Mouse (Mus musculus) adrenal gland, adult 18-20 months (tissue): Measurements from ENCODE around the gene Cdhr3. TPM values are rescaled to one million over a fixed set of nuclear protein-coding genes. Genes with fewer than 3 reads are reported as not detected.
A peak's percentile ranks its signal among the peaks of the same experiment; 100 is the strongest.

Experiments
- DNase-seq, 2 experiments: peaks; one replicate each; pipeline ENCODE4 v3.0.0; 2021 to 2022; ENCODE audit warnings: low spot score in 2 of 2
- total RNA-seq, 2 experiments: library from RNA; stranded (reverse); gene quantifications; 1 replicate in 1 of 2; 2 replicates in 1 of 2; pipeline ENCODE4 v1.2.3; 2021

The Cdhr3 gene
- total RNA-seq, 2 experiments from 2014 or later, result not detected

GRCm38 (mm10) chr12:33035719-33036521 lies 56.8 kb downstream of the Cdhr3 start:
- DNase-seq, result no peak

GRCm38 (mm10) chr12:33035089-33035718 lies 57.5 kb downstream of the Cdhr3 start:
- no peak for DNase-seq

- DNase-seq, result no peak
These were observed 58.2 kb downstream of the Cdhr3 start for GRCm38 (mm10) chr12:33034343-33035088.

- no peak for DNase-seq
These were observed 59.5 kb downstream of the Cdhr3 start for GRCm38 (mm10) chr12:33033221-33033620.

DNA sequence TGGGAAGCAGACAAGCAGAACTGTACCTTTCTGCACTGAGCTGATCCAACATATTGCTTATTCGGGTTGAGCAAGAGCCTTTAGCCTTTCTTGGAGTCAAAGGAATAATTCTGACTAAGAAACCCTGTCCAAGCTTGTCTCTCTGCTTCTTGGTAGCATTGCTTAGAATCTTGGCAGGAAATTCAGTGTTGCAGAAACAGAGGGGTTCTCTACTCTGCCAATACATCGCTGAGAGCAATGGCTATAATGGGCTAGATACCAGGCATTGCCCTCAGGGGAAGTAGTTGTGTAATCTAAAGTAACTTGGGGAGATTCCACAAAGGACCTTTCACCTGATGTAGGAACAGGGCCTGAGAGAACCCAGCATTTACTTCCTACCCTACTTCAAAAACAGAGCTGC lies 62.1 kb downstream of the Cdhr3 start:
- no peak for DNase-seq

DNA sequence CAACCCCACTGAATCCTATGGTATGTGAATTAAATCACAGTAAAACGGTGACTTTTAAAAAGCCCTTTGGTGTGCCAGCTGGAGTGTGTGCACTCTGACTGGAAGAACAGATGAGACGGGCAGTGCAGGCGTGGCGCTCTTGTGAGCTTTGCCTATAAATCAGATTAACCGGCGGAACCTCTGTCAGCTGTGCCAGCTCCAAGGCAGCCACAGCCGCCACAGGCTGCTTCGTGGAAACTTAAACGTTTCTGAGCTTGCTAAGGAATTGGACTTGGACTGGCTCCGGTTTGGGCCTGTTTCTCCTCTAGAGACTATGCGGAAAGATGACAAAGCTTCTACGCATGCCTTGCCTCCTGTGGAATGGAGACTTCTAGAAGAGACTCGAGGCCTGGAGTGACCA lies 62.6 kb downstream of the Cdhr3 start:
- DNase-seq, result no peak

DNA sequence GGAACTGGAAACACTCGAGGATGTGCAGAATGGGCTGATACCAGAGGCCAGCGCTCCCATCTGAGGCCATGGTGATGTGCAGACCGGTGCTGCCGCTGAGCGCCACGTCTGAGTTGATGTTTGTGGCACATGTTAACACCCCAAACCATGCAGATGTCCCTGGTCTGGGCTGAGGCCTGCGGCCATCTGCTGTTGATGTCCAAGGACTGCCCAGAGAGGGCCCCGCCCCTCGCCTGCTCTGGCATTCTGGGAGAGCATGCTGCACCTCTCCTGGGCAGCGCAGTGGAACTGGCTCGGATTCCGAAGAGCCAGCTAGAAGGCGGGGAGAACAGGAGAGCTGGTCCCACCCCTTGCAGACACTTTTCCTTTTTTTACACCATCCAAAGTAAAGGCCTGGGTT lies 64.0 kb downstream of the Cdhr3 start:
- DNase-seq, result no peak

DNA sequence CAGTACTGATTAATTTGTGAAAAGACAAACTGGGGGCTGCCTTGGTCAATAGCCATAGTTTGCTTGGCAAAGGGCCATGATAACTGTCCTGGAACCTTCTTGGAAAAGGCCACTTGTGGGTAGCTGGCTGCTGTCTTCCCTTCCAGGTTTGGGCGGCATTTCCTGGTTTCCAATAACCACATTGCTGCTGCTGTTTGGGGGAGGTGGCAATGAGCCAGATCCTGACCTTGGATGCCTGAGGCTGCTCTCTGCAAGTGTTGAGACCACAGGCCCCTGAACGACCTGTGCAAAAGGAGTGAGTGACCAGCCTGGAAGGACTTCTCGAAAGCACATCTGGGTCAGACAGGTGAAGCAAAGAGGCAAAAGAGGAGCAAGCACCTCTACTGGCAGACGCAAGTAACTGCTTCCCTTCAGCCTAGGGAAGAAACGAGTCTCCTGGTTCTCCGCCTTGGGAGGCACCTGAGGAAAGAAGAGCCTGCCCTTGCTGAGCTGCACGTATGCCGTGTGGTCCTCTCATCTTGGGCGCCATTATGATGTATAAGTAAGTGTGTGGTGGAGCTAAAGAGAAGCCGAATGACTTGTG lies 64.5 kb downstream of the Cdhr3 start:
- no peak for DNase-seq

GRCm38 (mm10) chr12:33027093-33027492 lies 65.6 kb downstream of the Cdhr3 start:
- peak; percentile 65 to 75 for DNase-seq

DNA sequence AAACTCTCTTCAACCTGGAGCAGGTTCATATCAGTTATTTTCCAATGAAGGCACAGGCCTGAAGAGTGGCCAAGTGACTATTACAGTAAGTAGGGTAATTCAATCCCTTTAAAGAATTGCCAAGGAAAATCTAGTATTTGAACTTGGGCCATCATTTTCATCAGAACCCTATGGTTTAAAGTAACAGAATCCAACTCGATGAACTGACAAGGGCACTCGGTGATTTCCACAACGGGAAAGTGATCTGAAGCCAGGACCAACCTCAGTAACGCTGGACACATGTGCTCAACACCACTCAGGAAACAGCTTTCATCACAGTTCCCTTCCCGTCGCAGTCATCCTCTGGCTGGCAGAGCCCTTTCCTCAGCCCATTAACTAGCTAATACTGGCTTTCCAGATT lies 68.2 kb downstream of the Cdhr3 start:
- DNase-seq, result no peak

DNA sequence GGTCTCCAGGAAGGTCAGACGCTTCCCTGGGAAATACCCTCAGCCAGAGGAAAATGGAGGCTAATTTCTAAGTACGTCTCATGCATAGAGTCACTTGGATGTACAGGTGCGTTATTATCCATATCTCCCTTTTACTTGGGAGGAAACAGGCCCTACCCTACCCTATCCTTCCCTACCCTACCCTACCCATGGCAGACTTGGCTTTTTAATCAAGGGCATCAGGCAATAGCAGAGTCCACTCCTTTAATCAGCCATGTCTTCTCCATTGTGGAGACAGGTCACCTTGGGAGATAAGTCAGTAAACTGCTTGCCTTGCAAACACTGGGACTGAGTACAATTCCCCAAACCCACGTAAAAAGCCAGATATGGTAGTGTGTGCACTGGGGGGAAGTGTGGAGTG lies 70.9 kb downstream of the Cdhr3 start:
- no peak for DNase-seq

GRCm38 (mm10) chr12:33021140-33021539 lies 71.5 kb downstream of the Cdhr3 start:
- DNase-seq, result no peak

DNA sequence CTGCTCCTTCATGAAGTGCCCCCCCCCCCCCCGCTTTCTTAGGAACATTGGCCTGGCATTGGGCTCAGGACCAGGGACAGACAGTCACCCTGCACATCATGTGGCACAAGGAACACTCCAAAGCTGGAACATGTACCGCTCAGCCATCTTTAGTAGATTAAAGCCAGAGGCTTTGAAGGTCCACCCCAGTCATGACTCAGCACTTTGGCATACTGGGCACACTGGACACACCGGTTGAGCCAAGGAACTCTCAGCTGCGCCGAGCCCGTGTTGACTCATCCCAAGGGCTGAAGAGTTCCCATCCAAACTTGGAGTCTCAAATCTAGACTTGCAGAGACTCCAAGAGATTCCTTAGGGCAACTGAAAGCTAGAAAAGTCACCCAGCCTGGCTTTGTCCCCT lies 72.7 kb downstream of the Cdhr3 start:
- DNase-seq, result peak in 1 of 2 experiments; percentile 42

GRCm38 (mm10) chr12:33018601-33019000 lies 74.1 kb downstream of the Cdhr3 start:
- no peak for DNase-seq

DNA sequence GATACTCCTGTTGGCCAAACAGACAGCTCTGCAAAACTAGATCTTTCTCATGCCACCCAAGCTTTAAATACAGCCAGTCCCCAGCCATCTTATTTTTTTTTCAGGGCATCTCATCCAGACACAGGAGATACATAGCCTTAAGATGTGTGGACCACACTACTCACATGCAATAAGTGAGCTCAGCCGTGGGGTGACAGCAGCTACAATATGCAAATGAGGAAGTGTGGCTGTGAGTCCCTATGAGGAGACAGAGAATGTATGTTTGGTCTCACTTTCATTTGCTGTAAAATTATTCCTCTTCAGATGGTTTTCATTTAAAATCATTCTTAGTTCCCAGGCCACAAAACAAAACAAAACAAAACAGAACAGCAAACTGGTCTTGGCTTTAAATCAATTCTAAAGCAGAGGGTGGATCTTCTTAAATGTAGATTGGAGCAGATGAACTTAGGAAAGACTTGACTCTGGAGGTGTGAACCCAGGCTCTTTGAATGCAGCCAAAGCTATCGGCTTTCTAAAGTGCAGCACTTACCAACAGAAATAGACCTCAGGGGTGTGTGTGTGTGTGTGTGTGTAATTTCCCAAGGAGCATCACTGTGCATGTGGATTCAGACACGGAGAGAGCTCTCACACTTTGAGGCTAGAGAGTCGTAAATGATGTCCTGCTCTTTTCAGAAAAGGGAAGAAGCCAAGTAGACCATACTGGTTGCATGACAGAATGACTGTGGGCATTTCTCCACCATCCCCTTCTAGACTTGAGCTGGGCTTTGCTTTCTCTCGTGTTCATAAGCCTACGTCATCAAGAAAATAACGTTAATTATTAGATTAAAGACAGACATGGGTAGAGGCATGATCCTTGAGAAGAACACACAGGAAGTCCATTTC lies 75.6 kb downstream of the Cdhr3 start:
- DNase-seq, result no peak

- DNase-seq, result no peak
These were observed 77.6 kb downstream of the Cdhr3 start for GRCm38 (mm10) chr12:33015103-33015502.

DNA sequence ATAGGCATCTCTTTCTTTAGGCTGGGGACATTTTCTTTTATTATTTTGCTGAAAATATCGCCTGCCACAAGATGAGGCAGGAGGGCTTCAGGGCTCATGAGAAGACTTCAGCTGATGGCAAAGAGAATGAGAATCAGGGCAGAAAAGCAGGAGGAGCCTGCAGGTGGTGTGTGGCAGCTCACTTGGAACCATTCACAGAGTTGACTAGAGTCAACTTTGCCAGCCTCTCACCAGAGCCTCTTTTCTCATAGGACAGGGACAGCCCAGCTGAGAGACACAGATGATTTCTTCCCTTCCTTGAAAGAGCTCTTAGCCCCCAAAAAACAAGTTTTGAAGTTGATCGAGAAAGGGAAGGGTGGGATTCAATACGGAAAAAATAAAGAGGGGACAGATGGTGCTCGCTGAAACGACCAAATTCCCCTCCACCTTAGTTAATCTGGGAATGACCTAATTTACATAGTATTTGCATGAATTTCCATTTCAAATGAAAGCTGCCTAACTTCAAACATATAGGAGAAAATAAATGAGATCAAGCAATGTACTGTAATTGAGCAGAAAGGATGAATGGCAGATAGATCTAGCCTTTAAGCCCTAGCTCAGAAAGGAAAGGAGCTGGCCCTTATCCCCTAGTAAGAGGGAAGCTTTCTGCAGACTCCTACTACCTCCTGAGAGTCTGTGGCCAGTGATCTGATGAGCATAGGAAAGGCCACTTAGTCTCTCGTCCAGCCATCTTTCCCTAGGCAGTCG lies 78.5 kb downstream of the Cdhr3 start:
- DNase-seq, result no peak

DNA sequence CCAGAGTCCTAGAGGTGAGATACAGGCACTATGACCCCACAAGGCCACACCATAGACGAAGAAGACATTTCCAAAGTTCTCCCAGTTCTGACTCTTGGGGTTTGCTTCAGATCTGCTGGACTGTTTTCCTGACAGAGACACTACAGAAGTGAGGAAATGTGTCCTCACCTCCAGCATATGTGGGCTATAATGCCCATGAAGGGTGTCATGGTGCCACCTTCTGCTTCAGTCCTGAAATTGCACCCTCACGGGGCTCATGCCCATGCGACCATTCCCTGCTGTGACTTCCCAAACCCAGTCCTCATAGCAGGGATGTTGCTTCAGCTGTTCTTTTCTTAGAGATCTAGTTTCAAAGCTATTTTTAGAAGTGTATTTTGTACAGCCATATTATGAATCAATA lies 82.6 kb downstream of the Cdhr3 start:
- DNase-seq, result no peak

GRCm38 (mm10) chr12:33009206-33009966 lies 83.3 kb downstream of the Cdhr3 start:
- no peak for DNase-seq
